Mouse (Mus musculus): Measurements from ENCODE around the gene Olfr94.
A peak's percentile ranks its signal among the peaks of the same experiment; 100 is the strongest.
"Not testable (repeated sequence)": the region's sequence is repeated elsewhere in the genome, so short reads cannot be mapped to it uniquely, and the experiment has no call there.

Olfr94 gene

GRCm38 (mm10) chr17:37200894-37201293, at the start of gene Olfr94:
Gene Olfr94 (minus strand): TSS chr17:37200994.
- DNase-seq (ENCODE audit: low read depth): no peak

- peak; percentile 64 for DNase-seq (ENCODE audit: low read depth)
Measured at GRCm38 (mm10) chr17:37250544-37250943, 49.8 kb upstream of the Olfr94 start.

GRCm38 (mm10) chr17:37249460-37249859, 48.7 kb upstream of the Olfr94 start:
- no peak for DNase-seq (ENCODE audit: low read depth)

GRCm38 (mm10) chr17:37246715-37247114, 45.9 kb upstream of the Olfr94 start:
- DNase-seq (ENCODE audit: low read depth): peak; percentile 85

GRCm38 (mm10) chr17:37242198-37242597, 41.4 kb upstream of the Olfr94 start:
- no peak for DNase-seq (ENCODE audit: low read depth)

- DNase-seq (ENCODE audit: low read depth): not testable (repeated sequence)
Measured at GRCm38 (mm10) chr17:37237230-37237629, 36.4 kb upstream of the Olfr94 start, which contains the start of gene Olfr97. Gene Olfr97 (minus strand): TSS chr17:37237330.

- DNase-seq (ENCODE audit: low read depth): no peak
Measured at GRCm38 (mm10) chr17:37221879-37222278, 21.1 kb upstream of the Olfr94 start.

GRCm38 (mm10) chr17:37219846-37220245, 19.1 kb upstream of the Olfr94 start, which contains the start of gene Olfr96:
Gene Olfr96 (plus strand): TSS chr17:37220146.
- DNase-seq (ENCODE audit: low read depth): no peak

GRCm38 (mm10) chr17:37218486-37218885, 17.7 kb upstream of the Olfr94 start:
- DNase-seq (ENCODE audit: low read depth): no peak

- no peak for DNase-seq (ENCODE audit: low read depth)
Measured at GRCm38 (mm10) chr17:37213018-37213417, 12.2 kb upstream of the Olfr94 start, which contains the start of gene Olfr95. Gene Olfr95 (minus strand): TSS chr17:37213118.

GRCm38 (mm10) chr17:37210884-37211768, 10.3 kb upstream of the Olfr94 start:
- DNase-seq (ENCODE audit: low read depth): no peak

GRCm38 (mm10) chr17:37203917-37204236, 3.1 kb upstream of the Olfr94 start:
- no peak for DNase-seq (ENCODE audit: low read depth)

GRCm38 (mm10) chr17:37203206-37203916, 2.6 kb upstream of the Olfr94 start:
- DNase-seq (ENCODE audit: low read depth): peak; percentile 86

- no peak for DNase-seq (ENCODE audit: low read depth)
Measured at GRCm38 (mm10) chr17:37196845-37197724, 3.7 kb downstream of the Olfr94 start.

- no peak for DNase-seq (ENCODE audit: low read depth)
Measured at GRCm38 (mm10) chr17:37194782-37195181, 6.0 kb downstream of the Olfr94 start.

GRCm38 (mm10) chr17:37193656-37194055, 7.1 kb downstream of the Olfr94 start, which contains the start of gene Ubd:
Gene Ubd (plus strand): TSS chr17:37193892.
- DNase-seq (ENCODE audit: low read depth): no peak

GRCm38 (mm10) chr17:37193032-37193431, 7.8 kb downstream of the Olfr94 start:
- no peak for DNase-seq (ENCODE audit: low read depth)

GRCm38 (mm10) chr17:37190711-37191110, 10.1 kb downstream of the Olfr94 start:
- DNase-seq (ENCODE audit: low read depth): peak; percentile 8

- DNase-seq (ENCODE audit: low read depth): peak; percentile 10
Measured at GRCm38 (mm10) chr17:37185474-37185873, 15.3 kb downstream of the Olfr94 start.

GRCm38 (mm10) chr17:37161394-37161793, 39.4 kb downstream of the Olfr94 start, which contains the start of gene Olfr93:
Gene Olfr93 (minus strand): TSS chr17:37161494.
- no peak for DNase-seq (ENCODE audit: low read depth)

Measured in induced T-regulatory cell, adult 2 months (primary cell).